Mouse (Mus musculus): ENCODE results near the gene Tbc1d10c. TPM values are rescaled to one million over a fixed set of nuclear protein-coding genes. Genes with fewer than 3 reads are reported as not detected.

Gene Tbc1d10c
- 455 TPM for polyA plus RNA-seq (2017; shearing (Covaris generic))

DNA sequence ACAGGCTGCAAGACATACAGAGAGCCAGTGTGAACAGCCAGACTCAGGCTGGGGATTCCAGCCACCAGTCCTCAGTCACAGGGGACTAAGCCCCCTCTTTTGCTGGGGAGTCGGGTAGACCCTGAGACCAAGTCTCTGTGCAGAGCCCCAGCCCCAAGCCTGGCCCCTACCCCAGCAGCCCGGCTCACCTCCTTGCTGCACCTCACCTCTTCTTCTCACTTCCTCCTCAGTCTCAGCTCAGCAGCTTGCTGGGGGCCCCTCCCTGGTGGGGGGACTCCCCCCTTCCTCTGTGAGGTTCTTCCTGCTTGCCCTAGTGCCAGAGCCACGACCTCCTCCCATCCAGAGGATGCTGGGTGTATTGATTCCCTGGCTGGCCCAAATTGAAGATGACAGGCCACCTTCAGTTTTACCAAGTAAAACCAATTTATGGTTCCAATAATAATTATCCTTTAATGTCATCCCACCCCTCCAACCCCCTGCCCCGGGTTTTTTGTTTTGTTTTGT, at the start of gene Tbc1d10c:
TSS of gene Tbc1d10c (minus strand) at position 454 of the 504 bp plus-strand sequence.

DNA sequence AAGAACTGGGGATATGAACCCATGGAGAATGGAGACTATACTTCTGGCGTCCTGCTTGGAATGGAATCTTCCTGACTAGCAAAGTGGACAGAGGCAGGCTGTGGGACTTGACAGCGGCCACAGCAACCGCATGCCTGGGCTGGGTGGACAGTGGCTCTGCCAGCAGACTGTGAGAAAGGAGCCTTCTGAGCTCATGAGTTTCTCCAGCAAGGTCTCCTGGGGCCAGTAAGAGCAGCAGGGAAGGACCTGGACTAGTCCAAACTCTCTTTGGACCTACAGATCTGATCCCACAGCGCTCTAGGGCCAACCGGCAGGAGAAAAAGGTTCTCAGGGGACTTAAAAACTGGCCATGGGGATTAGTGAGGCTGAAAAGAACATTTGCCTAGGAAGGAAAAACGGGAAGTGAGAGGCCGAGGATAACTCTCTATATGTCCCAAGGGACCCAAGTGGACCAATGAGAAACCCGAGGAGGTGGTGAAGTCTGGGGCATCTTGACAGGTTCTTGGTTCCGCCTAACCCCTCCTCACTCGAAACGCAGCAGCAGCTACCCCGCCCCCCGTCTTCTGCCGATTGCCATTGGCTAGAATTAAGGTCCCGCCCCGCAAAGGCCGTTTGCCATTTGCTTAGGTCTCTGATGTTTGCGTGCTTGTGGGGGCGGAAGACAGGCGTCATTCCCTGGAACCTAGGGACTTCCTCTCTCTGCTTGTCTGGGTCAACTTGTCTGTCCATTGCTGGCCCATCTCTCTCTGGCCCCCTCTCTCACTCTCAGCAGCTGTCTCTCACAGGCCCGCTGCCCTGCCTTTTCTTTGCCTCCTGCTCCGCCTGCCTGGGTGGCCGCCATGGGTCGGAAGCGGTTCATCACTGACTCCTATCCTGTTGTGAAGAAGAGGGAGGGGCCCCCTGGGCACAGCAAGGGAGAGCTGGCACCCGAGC, 40.4 kb upstream of the Tbc1d10c start, which contains the start of gene Pold4:
TSS of gene Pold4 (plus strand) at position 647 of the 933 bp plus-strand sequence.

DNA sequence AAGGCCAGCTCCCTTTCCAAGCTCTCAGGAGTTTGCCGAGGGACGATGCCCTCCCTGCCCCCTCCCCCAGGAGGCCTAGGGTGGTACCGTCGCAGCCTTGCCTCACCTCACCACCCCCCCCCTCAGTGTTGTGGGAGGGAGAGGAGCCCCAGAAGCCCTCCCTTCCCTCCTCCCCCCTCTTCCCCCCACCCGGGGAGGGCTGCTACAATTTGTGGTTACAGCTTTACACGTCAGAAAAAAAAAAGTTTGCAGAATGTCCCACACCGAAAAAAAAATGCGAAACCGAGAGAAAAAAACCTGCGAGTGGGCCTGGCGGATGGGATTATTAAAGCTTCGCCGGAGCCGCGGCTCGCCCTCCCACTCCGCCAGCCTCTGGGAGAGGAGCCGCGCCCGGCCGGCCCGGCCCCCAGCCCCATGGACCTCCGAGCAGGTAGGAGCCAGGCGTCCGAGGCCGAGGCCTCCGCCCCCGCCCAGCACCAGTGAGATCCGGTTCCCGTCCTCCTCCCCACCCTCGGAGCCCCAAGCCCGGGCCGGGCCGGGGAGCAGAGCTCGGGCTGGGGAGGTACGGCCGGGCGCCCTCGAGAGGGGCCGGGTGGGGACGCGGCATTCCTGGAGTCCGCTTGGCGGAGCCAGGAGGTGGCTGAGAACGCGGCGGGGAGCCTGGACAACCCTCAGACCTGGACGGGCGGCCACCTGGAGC, 23.1 kb upstream of the Tbc1d10c start, which contains the start of the genes Clcf1 and AC109138.7:
TSS of gene Clcf1 (plus strand) at position 168 of the 700 bp plus-strand sequence.
TSS of gene AC109138.7 (plus strand) at position 287 of the 700 bp plus-strand sequence.

DNA sequence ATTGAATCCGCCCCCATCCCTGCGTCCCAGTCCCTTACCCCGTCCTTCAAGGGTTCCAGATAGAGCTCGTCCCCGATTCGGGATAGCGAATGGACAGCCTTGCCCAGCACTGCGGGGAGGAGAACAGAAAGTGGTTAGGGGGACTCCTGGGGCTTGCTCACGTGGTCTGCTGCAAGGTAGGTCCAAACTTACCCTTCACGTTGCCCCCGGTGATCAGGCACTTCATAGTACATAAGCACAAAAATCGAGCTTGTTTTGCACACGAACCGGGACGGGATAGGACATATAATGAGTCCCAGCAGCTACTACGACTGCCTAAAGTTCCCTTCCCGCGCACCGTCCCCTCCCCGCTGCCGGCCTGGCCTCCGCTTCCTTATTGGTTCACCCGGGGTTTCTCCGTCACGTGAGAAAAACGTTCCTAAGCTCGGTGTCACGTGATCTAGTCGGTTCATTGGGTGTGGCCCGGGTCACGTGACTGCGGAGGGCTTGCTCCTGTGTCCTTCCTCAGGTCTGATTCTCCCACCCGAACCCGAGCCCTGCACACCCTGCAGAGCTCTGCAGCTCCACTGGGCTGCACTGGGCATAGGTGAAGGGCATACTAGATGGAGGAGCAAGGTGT, 10.3 kb upstream of the Tbc1d10c start, which contains the start of gene Rad9a:
TSS of gene Rad9a (minus strand) at position 372 of the 619 bp plus-strand sequence.

DNA sequence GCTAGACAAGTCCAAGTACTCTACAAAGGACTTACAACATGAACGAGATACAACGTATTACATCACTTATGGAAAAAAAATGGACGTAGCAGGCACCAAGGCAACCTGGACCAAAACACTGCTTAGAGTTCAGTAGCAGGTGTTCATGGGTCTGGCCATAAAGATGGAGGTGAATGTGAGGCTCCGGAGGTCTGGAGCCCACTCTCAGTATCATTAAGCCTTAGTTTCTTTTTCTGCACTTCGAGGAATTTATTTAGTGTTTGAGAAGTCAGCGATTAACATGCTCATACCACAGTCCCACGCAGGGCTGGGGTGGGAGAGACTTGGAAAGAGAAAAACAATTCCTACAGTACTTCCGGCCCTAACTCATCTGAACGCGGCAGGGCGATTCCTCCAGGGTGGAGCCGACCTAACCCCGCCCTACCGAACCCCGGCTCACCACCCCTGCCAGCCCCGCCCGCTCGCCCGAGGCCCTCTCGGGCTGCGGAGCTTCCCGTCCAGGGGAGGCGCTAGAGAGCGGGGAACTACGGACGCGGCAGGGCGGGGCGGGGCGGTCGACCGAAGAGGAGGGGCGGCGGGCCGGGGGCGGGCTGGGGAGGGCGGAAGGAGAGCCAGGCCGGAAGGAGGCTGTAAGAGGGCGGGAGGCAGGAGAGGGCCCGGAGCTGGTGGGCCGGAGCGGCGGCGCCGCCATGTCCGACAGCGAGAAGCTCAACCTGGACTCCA, 605 bp upstream of the Tbc1d10c start, which contains the start of gene Ppp1ca:
TSS of gene Ppp1ca (plus strand) at position 538 of the 723 bp plus-strand sequence.

DNA sequence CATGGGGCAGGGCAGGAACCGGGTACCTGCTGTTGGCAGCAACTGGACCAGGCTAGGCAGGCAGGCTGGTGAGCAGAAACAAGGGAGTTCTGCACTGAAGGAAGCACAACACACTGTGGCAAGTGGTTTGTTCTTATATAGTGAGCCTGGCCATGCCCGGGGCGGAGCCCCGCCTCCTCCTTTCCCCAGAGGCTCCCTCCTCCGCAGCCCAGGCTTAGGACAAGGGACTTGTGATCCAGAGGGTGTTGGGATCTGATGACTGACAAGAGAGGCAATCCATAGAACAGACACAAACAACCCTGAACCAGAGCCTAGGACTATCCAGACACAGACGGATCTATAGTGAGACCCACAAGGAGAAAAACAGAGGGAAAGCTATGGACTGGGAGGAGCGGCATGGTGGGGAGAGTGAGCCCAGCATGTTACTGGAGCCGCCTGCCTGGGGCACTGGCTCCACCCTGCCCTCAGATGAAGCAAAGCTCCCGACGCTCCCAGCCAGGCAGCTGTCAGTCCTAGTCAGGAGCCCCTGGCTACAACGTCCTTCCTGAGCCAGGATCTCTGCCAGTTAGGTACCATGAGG, 15.6 kb downstream of the Tbc1d10c start, which contains the start of gene Carns1:
TSS of gene Carns1 (minus strand) at position 112 of the 580 bp plus-strand sequence.

DNA sequence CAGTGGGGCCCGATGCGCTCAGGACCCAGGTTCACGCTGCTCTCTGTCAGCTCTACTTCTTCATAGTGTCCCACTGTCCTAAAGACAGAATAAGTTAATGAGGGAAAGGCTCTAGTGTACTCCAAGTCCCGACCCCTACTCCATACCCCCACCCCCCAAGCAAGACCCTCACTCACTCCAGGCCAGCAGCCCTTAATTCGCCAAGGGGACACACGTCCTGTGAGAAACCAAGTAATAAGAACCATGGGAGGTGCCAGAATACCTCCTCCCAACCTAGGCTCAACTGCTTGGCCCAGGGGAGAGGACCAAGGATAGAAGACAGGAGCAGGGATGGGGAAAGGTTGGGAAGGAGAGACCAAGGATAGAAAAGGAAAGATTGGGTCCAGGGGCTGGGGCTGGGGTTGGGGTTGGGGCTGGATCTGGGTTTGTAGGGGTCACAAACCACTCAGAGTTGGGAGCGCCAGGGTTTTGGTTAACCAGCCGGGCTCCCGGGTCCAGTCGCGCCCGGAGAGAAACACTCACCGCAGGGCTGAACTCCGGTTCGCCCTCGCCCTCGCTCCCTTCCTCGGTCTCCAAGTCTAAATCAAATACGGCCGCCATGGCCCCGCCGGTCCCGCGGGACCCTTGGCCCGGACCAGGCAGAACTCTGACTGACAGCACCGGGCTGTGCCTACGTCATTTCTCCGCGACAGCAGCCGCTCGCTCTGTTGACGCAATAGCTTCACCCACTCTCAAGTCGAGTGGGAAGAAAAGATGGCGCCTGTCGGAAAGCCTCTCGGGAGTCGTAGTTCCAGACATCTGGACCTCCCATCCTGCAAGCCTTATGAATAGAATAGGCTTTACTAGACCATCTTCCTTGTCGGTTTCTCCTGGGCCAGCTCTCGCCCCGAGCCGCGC, 28.2 kb downstream of the Tbc1d10c start, which contains the start of gene Rps6kb2:
TSS of gene Rps6kb2 (minus strand) at position 709 of the 897 bp plus-strand sequence.

DNA sequence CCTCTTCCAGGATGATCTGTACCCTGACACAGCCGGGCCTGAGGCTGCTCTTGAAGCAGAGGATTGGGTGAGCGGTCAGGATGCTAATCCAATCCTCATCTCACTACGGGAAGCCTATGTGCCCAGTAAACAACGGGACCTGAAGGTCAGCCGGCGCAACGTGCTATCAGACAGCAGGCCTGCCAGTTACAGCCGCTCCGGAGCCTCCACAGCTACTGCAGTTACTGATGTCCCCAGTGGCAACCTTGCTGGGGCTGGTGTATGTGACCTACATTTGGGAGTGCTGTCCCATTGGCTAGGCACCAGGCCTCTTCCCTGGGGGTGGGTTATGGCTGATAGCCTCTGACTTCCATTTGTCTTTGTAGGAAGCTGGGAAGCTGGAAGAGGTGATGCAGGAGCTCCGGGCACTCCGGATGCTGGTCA, 37.8 kb downstream of the Tbc1d10c start, which contains the start of gene Ptprcap:
TSS of gene Ptprcap (plus strand) at position 373 of the 423 bp plus-strand sequence.

DNA sequence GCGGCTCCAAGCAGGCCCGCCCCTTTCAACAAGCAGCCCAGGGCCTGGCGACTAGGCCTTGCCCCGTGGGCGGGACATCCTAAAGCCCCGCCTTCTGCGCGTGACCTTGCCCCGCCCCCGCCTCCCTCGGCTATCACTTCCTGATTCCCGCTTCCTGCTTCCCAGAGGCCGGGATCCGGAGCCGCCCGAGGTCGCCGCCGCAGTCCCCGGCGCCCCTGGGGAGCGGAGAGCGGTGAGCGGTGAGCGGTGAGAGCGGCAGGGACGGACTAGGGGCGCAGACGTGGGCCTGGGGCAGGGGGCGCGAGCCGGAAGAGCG, 42.6 kb downstream of the Tbc1d10c start, which contains the start of gene Coro1b:
TSS of gene Coro1b (plus strand) at position 129 of the 316 bp plus-strand sequence.

DNA sequence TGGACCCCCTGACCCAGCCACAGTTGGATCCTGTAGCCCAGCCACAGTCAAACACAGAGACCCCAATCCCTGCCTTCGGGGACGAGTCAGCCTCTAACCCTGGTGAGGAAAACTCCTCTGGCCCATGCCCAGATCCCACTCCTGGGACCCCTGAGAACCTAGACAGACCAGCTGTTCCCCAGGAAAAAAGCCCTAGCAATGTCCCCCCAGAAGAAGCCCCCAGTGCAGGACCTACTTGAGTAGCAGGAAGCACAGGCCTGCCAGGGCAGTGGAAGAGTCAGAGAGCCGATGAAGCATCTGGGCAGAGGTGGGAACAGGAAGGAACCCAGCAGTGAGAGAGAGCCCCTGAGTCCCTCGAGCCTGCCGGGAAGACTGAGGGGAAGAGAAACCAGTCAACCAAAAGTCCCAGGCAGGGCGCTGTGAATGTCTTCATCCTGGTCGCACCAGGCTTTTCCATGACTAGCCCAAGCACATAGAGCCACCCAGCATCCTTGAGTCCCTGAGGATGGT, 47.3 kb downstream of the Tbc1d10c start, which contains the start of gene Cabp4:
TSS of gene Cabp4 (minus strand) at position 275 of the 510 bp plus-strand sequence.

DNA sequence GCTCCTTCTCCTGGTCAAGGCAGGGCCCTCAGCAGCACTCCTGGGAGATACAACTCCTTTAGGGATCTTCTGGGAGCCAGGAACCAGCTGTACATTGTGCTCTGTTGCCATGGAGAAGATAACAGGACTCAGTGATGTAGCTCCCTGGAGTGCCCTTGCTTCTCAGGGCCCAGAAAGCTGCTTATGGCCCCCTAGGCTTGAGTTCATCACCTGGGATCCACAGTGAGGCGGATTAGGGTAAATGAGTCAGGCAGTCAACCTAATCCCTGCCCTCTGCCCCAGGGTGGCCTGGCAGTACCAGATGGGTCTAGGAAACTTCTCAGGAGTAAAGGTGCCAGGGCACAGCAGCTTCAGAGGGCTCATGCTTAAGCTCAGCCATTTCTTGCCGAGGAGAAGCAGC, 51.6 kb downstream of the Tbc1d10c start, which contains the start of gene Gpr152:
TSS of gene Gpr152 (plus strand) at position 342 of the 400 bp plus-strand sequence.

Other genes with a start within 250 kb of the Tbc1d10c start
- gene Aldh3b3, start 232.6 kb downstream of the Tbc1d10c start, polyA plus RNA-seq (2017; shearing (Covaris generic)): not detected
- not detected for gene Aldh3b2, start 219.0 kb downstream of the Tbc1d10c start, polyA plus RNA-seq (2017; shearing (Covaris generic))
- not detected for gene Acy3, start 204.7 kb downstream of the Tbc1d10c start, polyA plus RNA-seq (2017; shearing (Covaris generic))
- not detected for gene Tbx10, start 198.5 kb downstream of the Tbc1d10c start, polyA plus RNA-seq (2017; shearing (Covaris generic))
- 14.6 TPM for gene Nudt8, start 190.7 kb downstream of the Tbc1d10c start, polyA plus RNA-seq (2017; shearing (Covaris generic))
- 2.4 TPM for gene Gm49405, start 190.7 kb downstream of the Tbc1d10c start, polyA plus RNA-seq (2017; shearing (Covaris generic))
- gene Doc2g, start 188.0 kb downstream of the Tbc1d10c start, polyA plus RNA-seq (2017; shearing (Covaris generic)): 3.3 TPM
- gene Ndufv1, start 178.5 kb downstream of the Tbc1d10c start, polyA plus RNA-seq (2017; shearing (Covaris generic)): 141 TPM
- gene Gstp1, start 153.3 kb downstream of the Tbc1d10c start, polyA plus RNA-seq (2017; shearing (Covaris generic)): 324 TPM
- 0.68 TPM for gene Gstp2, start 145.3 kb downstream of the Tbc1d10c start, polyA plus RNA-seq (2017; shearing (Covaris generic))
- 51.2 TPM for gene Gstp3, start 131.7 kb downstream of the Tbc1d10c start, polyA plus RNA-seq (2017; shearing (Covaris generic))
- gene Cabp2, start 109.7 kb downstream of the Tbc1d10c start, polyA plus RNA-seq (2017; shearing (Covaris generic)): not detected
- gene Cdk2ap2, start 94.1 kb downstream of the Tbc1d10c start, polyA plus RNA-seq (2017; shearing (Covaris generic)): 471 TPM
- gene Pitpnm1, start 91.3 kb downstream of the Tbc1d10c start, polyA plus RNA-seq (2017; shearing (Covaris generic)): 270 TPM
- 197 TPM for gene Aip, start 65.4 kb downstream of the Tbc1d10c start, polyA plus RNA-seq (2017; shearing (Covaris generic))
- 0.11 TPM for gene Gpr152, start 51.5 kb downstream of the Tbc1d10c start, polyA plus RNA-seq (2017; shearing (Covaris generic))
- not detected for gene Cabp4, start 47.3 kb downstream of the Tbc1d10c start, polyA plus RNA-seq (2017; shearing (Covaris generic))
- 183 TPM for gene Coro1b, start 42.7 kb downstream of the Tbc1d10c start, polyA plus RNA-seq (2017; shearing (Covaris generic))
- 239 TPM for gene Ptprcap, start 37.7 kb downstream of the Tbc1d10c start, polyA plus RNA-seq (2017; shearing (Covaris generic))
- gene Rps6kb2, start 27.9 kb downstream of the Tbc1d10c start, polyA plus RNA-seq (2017; shearing (Covaris generic)): 50.3 TPM
- gene Carns1, start 15.8 kb downstream of the Tbc1d10c start, polyA plus RNA-seq (2017; shearing (Covaris generic)): 45.8 TPM
- 718 TPM for gene Ppp1ca, start 781 bp upstream of the Tbc1d10c start, polyA plus RNA-seq (2017; shearing (Covaris generic))
- gene Rad9a, start 10.4 kb upstream of the Tbc1d10c start, polyA plus RNA-seq (2017; shearing (Covaris generic)): 37.1 TPM
- 49.3 TPM for gene Clcf1, start 23.0 kb upstream of the Tbc1d10c start, polyA plus RNA-seq (2017; shearing (Covaris generic))
- gene AC109138.7, start 23.1 kb upstream of the Tbc1d10c start, polyA plus RNA-seq (2017; shearing (Covaris generic)): not detected
- gene Pold4, start 40.6 kb upstream of the Tbc1d10c start, polyA plus RNA-seq (2017; shearing (Covaris generic)): 94.9 TPM
- gene Ssh3, start 77.9 kb upstream of the Tbc1d10c start, polyA plus RNA-seq (2017; shearing (Covaris generic)): 0.78 TPM
- gene Ankrd13d, start 91.9 kb upstream of the Tbc1d10c start, polyA plus RNA-seq (2017; shearing (Covaris generic)): 9.1 TPM
- 274 TPM for gene Grk2, start 114.9 kb upstream of the Tbc1d10c start, polyA plus RNA-seq (2017; shearing (Covaris generic))
- gene Kdm2a, start 207.0 kb upstream of the Tbc1d10c start, polyA plus RNA-seq (2017; shearing (Covaris generic)): 89.8 TPM
- 2.5 TPM for gene Rhod, start 248.1 kb upstream of the Tbc1d10c start, polyA plus RNA-seq (2017; shearing (Covaris generic))

All from naive thymus-derived CD4-positive, alpha-beta T cell, adult 5 months (primary cell).